Mouse (Mus musculus): Measurements from ENCODE around the gene Acot8.

DNA sequence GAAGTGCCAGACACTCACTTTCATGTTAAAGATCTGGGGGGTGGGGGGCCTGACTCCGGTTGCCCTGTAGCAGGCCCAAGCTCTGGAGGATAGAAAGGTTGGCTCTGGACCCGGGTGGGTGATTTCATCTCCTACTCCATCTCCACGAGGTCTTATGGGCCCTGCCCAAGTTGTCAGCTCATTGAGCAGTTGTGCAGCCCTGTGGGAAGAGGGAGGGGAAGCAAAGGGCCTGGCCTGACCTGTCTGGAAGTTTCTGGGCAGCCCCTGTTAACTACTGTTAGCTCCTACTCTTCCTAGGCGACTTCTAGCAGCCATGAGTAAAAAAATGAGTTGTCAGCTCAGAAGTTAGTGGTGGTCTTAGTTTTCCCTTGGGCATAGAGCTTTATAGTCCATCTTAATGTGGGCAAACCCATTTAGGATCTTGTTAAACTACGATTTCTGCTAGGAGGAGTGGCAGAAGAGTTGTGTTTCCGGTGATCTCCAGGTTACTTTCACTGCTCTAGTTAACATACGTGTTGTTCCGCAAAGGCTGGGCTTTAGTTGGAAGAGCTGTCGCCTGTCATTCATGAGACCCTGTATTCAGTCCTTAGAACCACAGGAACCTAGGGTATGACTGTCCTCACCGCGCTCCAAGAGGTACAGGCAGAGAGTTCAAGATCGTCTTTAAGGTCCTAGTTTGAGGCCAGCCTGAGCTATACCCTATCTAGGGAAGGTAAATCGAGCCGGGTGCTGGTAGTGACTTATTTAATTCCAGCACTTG lies 31.3 kb downstream of the Acot8 start:
- TF ChIP-seq CTCF (IDR thresholded peaks at IDR 0.05; ENCODE audit: extremely low read depth, insufficient read length, insufficient replicate concordance, low read depth, low read length), result no peak
- TF ChIP-seq POLR2A (IDR thresholded peaks at IDR 0.05; ENCODE audit: low read depth, low read length), result no peak
